Mouse (Mus musculus) CH12.LX (cell line): ENCODE results near the gene Ndst4. TPM values are rescaled to one million over a fixed set of nuclear protein-coding genes. Genes with fewer than 3 reads are reported as not detected.

ENCODE experiments used
- DNase-seq: peaks from one replicate; pipeline ENCODE4 v3.0.0-alpha.2; 2013; ENCODE audit errors: extremely low read depth
- H3K27ac ChIP-seq: 2 replicates; pipeline ENCODE4 v1.5.1; 2012; ENCODE audit warnings: low read depth, mild to moderate bottlenecking, control low read depth, moderate library complexity; ENCODE audit not compliant: insufficient read depth
- H3K27me3 ChIP-seq: replicated peaks from 2 replicates; pipeline ENCODE3; 2012; ENCODE audit warnings: inconsistent platforms
- H3K36me3 ChIP-seq, 2 experiments: replicated peaks in 1 of 2; 2 replicates each; pipeline versions ENCODE3 to v1.6.1; 2012; ENCODE audit warnings: inconsistent platforms in 1 of 2, low read length in 1 of 2, mild to moderate bottlenecking in 1 of 2, mixed read lengths in 1 of 2, moderate library complexity in 1 of 2; ENCODE audit not compliant: control insufficient read depth in 1 of 2, insufficient read depth in 1 of 2
- H3K4me1 ChIP-seq, 2 experiments: 2 replicates each; pipeline ENCODE4 v1.6.1; 2012; ENCODE audit warnings: inconsistent platforms in 1 of 2, moderate library complexity in 1 of 2; ENCODE audit not compliant: insufficient read depth in 2 of 2, control insufficient read depth in 1 of 2
- H3K4me2 ChIP-seq: 2 replicates; pipeline ENCODE4 v1.6.1; 2012; ENCODE audit warnings: low read depth, mild to moderate bottlenecking, control low read depth; ENCODE audit not compliant: poor library complexity, insufficient read depth, severe bottlenecking
- H3K4me3 ChIP-seq, 3 experiments: fragments of 150-350 bp in 1 of 3; sonication (generic) in 1 of 3; replicated peaks in 1 of 3; 2 replicates each; pipeline versions ENCODE3 to v1.5.1; 2011 to 2012; ENCODE audit warnings: low read depth in 2 of 3, low read length in 2 of 3, mild to moderate bottlenecking in 2 of 3, moderate library complexity in 2 of 3, control low read depth in 1 of 3, improper control_type of control experiment in 1 of 3, inconsistent platforms in 1 of 3, mixed read lengths in 1 of 3; ENCODE audit not compliant: poor library complexity in 1 of 3
- H3K79me2 ChIP-seq: replicated peaks from 2 replicates; pipeline ENCODE4 v1.6.1; 2012; ENCODE audit warnings: mild to moderate bottlenecking, moderate library complexity; ENCODE audit not compliant: control insufficient read depth, poor library complexity, insufficient read depth, severe bottlenecking; ENCODE audit errors: extremely low read depth
- H3K9ac ChIP-seq: 2 replicates; pipeline ENCODE4 v1.6.1; 2012; ENCODE audit warnings: low read depth, mild to moderate bottlenecking, control low read depth, moderate library complexity; ENCODE audit not compliant: insufficient read depth
- H3K9me3 ChIP-seq: replicated peaks from 2 replicates; pipeline ENCODE3; 2012; ENCODE audit warnings: low read length, inconsistent platforms, mixed read lengths
- CHD2 ChIP-seq: IDR thresholded peaks from 2 replicates; pipeline ENCODE4 v1.6.1; 2011; ENCODE audit warnings: low read length, improper control_type of control experiment
- CTCF ChIP-seq, 2 experiments: IDR thresholded peaks in 1 of 2; conservative IDR thresholded peaks in 1 of 2; 2 replicates each; pipeline ENCODE4 v1.5.1; 2011 to 2012; ENCODE audit warnings: low read depth in 2 of 2, low read length in 2 of 2, improper control_type of control experiment in 1 of 2, inconsistent platforms in 1 of 2, mild to moderate bottlenecking in 1 of 2, moderate library complexity in 1 of 2
- EP300 ChIP-seq: IDR thresholded peaks from 2 replicates; pipeline ENCODE4 v1.6.1; 2011; ENCODE audit warnings: low read length, improper control_type of control experiment
- GABPA ChIP-seq: IDR thresholded peaks from 2 replicates; pipeline ENCODE4 v1.6.1; 2012; ENCODE audit warnings: low read depth, low read length, improper control_type of control experiment, inconsistent platforms; ENCODE audit not compliant: insufficient replicate concordance
- HCFC1 ChIP-seq: IDR thresholded peaks from 2 replicates; pipeline ENCODE4 v1.6.1; 2012; ENCODE audit warnings: low read depth, mild to moderate bottlenecking, inconsistent platforms, low read length, improper control_type of control experiment
- IRF4 ChIP-seq: IDR thresholded peaks from 2 replicates; pipeline ENCODE4 v1.6.1; 2014; ENCODE audit warnings: low read depth, mild to moderate bottlenecking, inconsistent platforms, low read length, improper control_type of control experiment
- JUN ChIP-seq: IDR thresholded peaks from 2 replicates; pipeline ENCODE4 v1.6.1; 2011; ENCODE audit warnings: low read depth, mild to moderate bottlenecking, low read length, improper control_type of control experiment, moderate library complexity; ENCODE audit not compliant: insufficient read depth
- MAFK ChIP-seq: IDR thresholded peaks from 2 replicates; pipeline ENCODE4 v1.6.1; 2011; ENCODE audit warnings: low read length, improper control_type of control experiment; ENCODE audit not compliant: insufficient replicate concordance
- MAX ChIP-seq: IDR thresholded peaks from 2 replicates; pipeline ENCODE4 v1.6.1; 2011; ENCODE audit warnings: low read length, improper control_type of control experiment
- MEF2A ChIP-seq: IDR thresholded peaks from 2 replicates; pipeline ENCODE4 v1.6.1; 2014; ENCODE audit warnings: low read depth, mild to moderate bottlenecking, inconsistent platforms, low read length, improper control_type of control experiment, borderline replicate concordance
- MXI1 ChIP-seq: IDR thresholded peaks from 2 replicates; pipeline ENCODE4 v1.6.1; 2011; ENCODE audit warnings: mild to moderate bottlenecking, low read depth, low read length, improper control_type of control experiment
- MYC ChIP-seq: IDR thresholded peaks from 2 replicates; pipeline ENCODE4 v1.6.1; 2011; ENCODE audit warnings: low read depth, mild to moderate bottlenecking, improper control_type of control experiment, low read length
- NELFE ChIP-seq: IDR thresholded peaks from 2 replicates; pipeline ENCODE4 v1.6.1; 2011; ENCODE audit warnings: low read depth, low read length, improper control_type of control experiment
- NRF1 ChIP-seq: IDR thresholded peaks from 2 replicates; pipeline ENCODE4 v1.6.1; 2014; ENCODE audit warnings: low read depth, mild to moderate bottlenecking, inconsistent platforms, low read length, improper control_type of control experiment, moderate library complexity
- POLR2A ChIP-seq: IDR thresholded peaks from 2 replicates; pipeline ENCODE4 v1.6.1; 2011; ENCODE audit warnings: low read depth, mild to moderate bottlenecking, improper control_type of control experiment, low read length
- RAD21 ChIP-seq: IDR thresholded peaks from 2 replicates; pipeline ENCODE4 v1.6.1; 2011; ENCODE audit warnings: low read depth, mild to moderate bottlenecking, low read length, improper control_type of control experiment, moderate library complexity
- RCOR1 ChIP-seq: conservative IDR thresholded peaks from 2 replicates; pipeline ENCODE4 v1.6.1; 2012; ENCODE audit warnings: low read depth, mild to moderate bottlenecking, inconsistent platforms, low read length, improper control_type of control experiment
- TBP ChIP-seq: conservative IDR thresholded peaks from 2 replicates; pipeline ENCODE4 v1.6.1; 2011; ENCODE audit warnings: low read depth, low read length, improper control_type of control experiment
- USF1 ChIP-seq: IDR thresholded peaks from 2 replicates; pipeline ENCODE4 v1.6.1; 2014; ENCODE audit warnings: low read depth, mild to moderate bottlenecking, inconsistent platforms, low read length, improper control_type of control experiment
- USF2 ChIP-seq: conservative IDR thresholded peaks from 2 replicates; pipeline ENCODE4 v1.6.1; 2011; ENCODE audit warnings: low read depth, low read length, improper control_type of control experiment
- ZKSCAN1 ChIP-seq: IDR thresholded peaks from 2 replicates; pipeline ENCODE4 v1.6.1; 2012; ENCODE audit warnings: low read depth, inconsistent platforms, low read length, improper control_type of control experiment, borderline replicate concordance
- ZMIZ1 ChIP-seq: IDR thresholded peaks from 2 replicates; pipeline ENCODE4 v1.6.1; 2012; ENCODE audit warnings: low read depth, mild to moderate bottlenecking, inconsistent platforms, low read length, improper control_type of control experiment
- dilution Hi-C: fragments of 300-500 bp; cut with MboI; formaldehyde crosslinking; loops from 2 replicates; pipeline ENCODE4 v1.14.3; 2020; ENCODE audit warnings: low sequenced_read_pairs; ENCODE audit not compliant: extremely low pct_unique_long_range_greater_than_20kb, extremely low pct_ligation_motif_present
- in situ Hi-C: fragments of 300-500 bp; cut with MboI; formaldehyde crosslinking; loops from 3 replicates; pipeline ENCODE4 v1.14.3; 2019; ENCODE audit warnings: low sequenced_read_pairs, low pct_ligation_motif_present, low pct_unique_long_range_greater_than_20kb, mixed read lengths
- polyA plus RNA-seq: library from polyadenylated mRNA; unstranded; fragments of >175 nt; gene quantifications from 2 replicates; pipeline ENCODE4 v1.2.1, GENCODE M21; 2012; ENCODE audit warnings: low read depth; ENCODE audit not compliant: insufficient read length
- total RNA-seq, 2 experiments: library from RNA; depleted of rRNA; stranded (reverse); fragments of 300-350 nt in 1 of 2; fragments of >200 nt in 1 of 2; gene quantifications; 2 replicates each; pipeline ENCODE4 v1.2.3; 2012 to 2014

Ndst4 gene
- total and polyA plus RNA-seq, 3 experiments: not detected

- dilution Hi-C loops (no loop called here), in situ Hi-C loops (no loop called here)
- H3K27ac ChIP-seq: no peak overlapping the region
- DNase-seq: no peak
- H3K4me3 ChIP-seq: no peak overlapping the region
- H3K9ac ChIP-seq: no peak overlapping the region
- no peaks in the 10 kb centered on the region for H3K36me3 ChIP-seq
- no peaks in the 10 kb centered on the region for H3K79me2 ChIP-seq
- TF ChIP-seq ZKSCAN1 (no peak), CTCF (conservative IDR thresholded peaks at IDR 0.05 in 1 of 2, IDR thresholded peaks at IDR 0.05 in 1 of 2; ENCODE audit: low read depth in 2 of 2, low read length in 2 of 2) (no peak)
- H3K4me2 ChIP-seq: no peak overlapping the region
- H3K27me3 ChIP-seq: no peaks in the 10 kb centered on the region
- H3K9me3 ChIP-seq: peaks cover 8% of the 10 kb centered on the region
- no peaks in the 10 kb centered on the region for H3K4me1 ChIP-seq
Measured at GRCm38 (mm10) chr3:125466894-125467652, 63.2 kb downstream of the Ndst4 start.

GRCm38 (mm10) chr3:125510102-125510501 is 106.2 kb downstream of the Ndst4 start:
- H3K79me2 ChIP-seq: no peaks in the 10 kb centered on the region
- dilution Hi-C loops: no loop called here
- in situ Hi-C loops: no loop called here
- no peak overlapping the region for H3K4me3 ChIP-seq
- no peak overlapping the region for H3K27ac ChIP-seq
- H3K36me3 ChIP-seq: no peaks in the 10 kb centered on the region
- TF ChIP-seq CTCF (conservative IDR thresholded peaks at IDR 0.05 in 1 of 2, IDR thresholded peaks at IDR 0.05 in 1 of 2; ENCODE audit: low read depth in 2 of 2, low read length in 2 of 2): no peak
- TF ChIP-seq MYC: no peak
- no peak for TF ChIP-seq MAFK
- TF ChIP-seq MXI1: no peak
- no peak for TF ChIP-seq RAD21
- no peak for TF ChIP-seq USF1
- TF ChIP-seq MEF2A: no peak
- no peak for TF ChIP-seq ZMIZ1
- no peak for TF ChIP-seq POLR2A
- no peak for TF ChIP-seq USF2
- TF ChIP-seq CHD2: no peak
- no peak for TF ChIP-seq TBP
- H3K27me3 ChIP-seq: no peaks in the 10 kb centered on the region
- H3K4me1 ChIP-seq: no peaks in the 10 kb centered on the region
- no peak for DNase-seq
- no peak overlapping the region for H3K9ac ChIP-seq
- peaks cover 5% of the 10 kb centered on the region for H3K9me3 ChIP-seq
- H3K4me2 ChIP-seq: no peak overlapping the region

GRCm38 (mm10) chr3:125533371-125533770 is 129.5 kb downstream of the Ndst4 start:
- DNase-seq: no peak
- Histone ChIP-seq H3K79me2 (no peaks in the 10 kb centered on the region), H3K27ac (no peak overlapping the region), H3K9me3 (peaks cover 5% of the 10 kb centered on the region), H3K4me3 (no peak overlapping the region), H3K27me3 (no peaks in the 10 kb centered on the region), H3K36me3 (no peaks in the 10 kb centered on the region), H3K4me1 (no peaks in the 10 kb centered on the region), H3K4me2 (no peak overlapping the region), H3K9ac (no peak overlapping the region)
- in situ Hi-C loops: no loop called here
- dilution Hi-C loops: no loop called here
- no peak for TF ChIP-seq HCFC1
- no peak for TF ChIP-seq USF2
- no peak for TF ChIP-seq USF1
- TF ChIP-seq NRF1: no peak
- TF ChIP-seq NELFE: no peak
- TF ChIP-seq MAX: no peak
- TF ChIP-seq EP300: no peak
- no peak for TF ChIP-seq RCOR1
- no peak for TF ChIP-seq JUN
- no peak for TF ChIP-seq GABPA
- TF ChIP-seq MAFK: no peak
- no peak for TF ChIP-seq ZMIZ1
- no peak for TF ChIP-seq CTCF (conservative IDR thresholded peaks at IDR 0.05 in 1 of 2, IDR thresholded peaks at IDR 0.05 in 1 of 2; ENCODE audit: low read depth in 2 of 2, low read length in 2 of 2)
- no peak for TF ChIP-seq IRF4
- no peak for TF ChIP-seq MYC
